Mouse (Mus musculus) G1E (cell line): ENCODE results near the gene Ppt1.
A peak's percentile ranks its signal among the peaks of the same experiment; 100 is the strongest.

Source experiments
- CTCF ChIP-seq: IDR thresholded peaks from 2 replicates; pipeline ENCODE4 v1.5.1; 2012; ENCODE audit warnings: low read depth, low read length, inconsistent platforms, mixed read lengths
- GATA1 ChIP-seq: IDR thresholded peaks from 2 replicates; pipeline ENCODE4 v1.6.1; 2012; ENCODE audit warnings: borderline replicate concordance, low read length, inconsistent platforms, mixed read lengths

DNA sequence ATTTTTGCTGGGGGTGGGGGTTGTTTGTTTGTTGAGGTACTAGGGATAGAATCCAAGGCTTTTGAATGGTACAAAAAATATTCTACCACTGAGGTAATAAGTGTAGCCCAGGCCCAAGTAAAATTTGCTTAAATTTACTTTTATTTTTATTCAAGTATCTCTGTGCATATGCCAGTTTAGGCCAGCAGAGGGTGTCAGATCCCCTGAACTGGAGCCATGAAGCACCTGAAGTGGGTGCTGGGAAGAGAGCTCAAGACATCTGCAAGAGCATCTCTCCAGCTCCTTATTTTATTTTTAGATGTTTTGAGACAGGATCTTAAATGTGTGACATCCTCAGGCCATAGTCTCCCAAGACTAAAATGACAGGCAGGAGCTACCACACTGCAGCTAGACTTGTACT is 34.0 kb downstream of the Ppt1 start:
- TF ChIP-seq CTCF (peak; percentile 17; the same call in 1 of the 2 replicates), GATA1 (no peak)
